Mouse (Mus musculus) embryonic fibroblast, embryonic 13.5 days (primary cell): ENCODE data around the gene Arhgap17.

ENCODE experiments used
- CTCF ChIP-seq: IDR thresholded peaks from 2 replicates; pipeline ENCODE4 v1.5.1; 2011; ENCODE audit warnings: mild to moderate bottlenecking, control low read depth, low read length, moderate library complexity, borderline replicate concordance; ENCODE audit not compliant: insufficient read depth
- POLR2A ChIP-seq: IDR thresholded peaks from 2 replicates; pipeline ENCODE4 v1.6.1; 2011; ENCODE audit warnings: low read depth, mild to moderate bottlenecking, control low read depth, low read length, moderate library complexity

- TF ChIP-seq CTCF: no peak
- no peak for TF ChIP-seq POLR2A
Observed at GRCm38 (mm10) chr7:123385693-123386407, 16.1 kb upstream of the Arhgap17 start.
